Mouse (Mus musculus) lung, postnatal 0 days (tissue): ENCODE measurements around the gene Ovca2. TPM values are rescaled to one million over a fixed set of nuclear protein-coding genes. Genes with fewer than 3 reads are reported as not detected.
"Not testable (repeated sequence)": the region's sequence is repeated elsewhere in the genome, so short reads cannot be mapped to it uniquely, and the experiment has no call there.

Source experiments
- ATAC-seq: fragments of 200-750 bp; cut with Nextera tagmentation; 2 replicates; pipeline ENCODE4 v1.8.0; 2017; ENCODE audit warnings: moderate library complexity
- DNase-seq: peaks from one replicate; pipeline ENCODE4 v3.0.0-alpha.2; 2016; ENCODE audit warnings: low spot score
- H3K27ac ChIP-seq: fragments of 300-500 bp; sonication (generic); 2 replicates; pipeline ENCODE4 v1.5.1; 2014; ENCODE audit warnings: antibody characterized with exemption, mild to moderate bottlenecking, low read length, mixed read lengths
- H3K27me3 ChIP-seq: fragments of 300-500 bp; sonication (generic); replicated peaks from 2 replicates; pipeline ENCODE4 v1.6.1; 2014; ENCODE audit warnings: low read length, mixed read lengths; ENCODE audit not compliant: insufficient read depth
- H3K36me3 ChIP-seq: fragments of 300-500 bp; sonication (generic); 2 replicates; pipeline ENCODE4 v1.6.1; 2014; ENCODE audit warnings: low read length, mixed read lengths; ENCODE audit not compliant: insufficient read depth
- H3K4me1 ChIP-seq: fragments of 300-500 bp; sonication (generic); 2 replicates; pipeline ENCODE4 v1.6.1; 2014; ENCODE audit warnings: antibody characterized with exemption, low read depth, low read length, mixed read lengths; ENCODE audit not compliant: insufficient read depth
- H3K4me2 ChIP-seq: fragments of 300-500 bp; sonication (generic); replicated peaks from 2 replicates; pipeline ENCODE4 v1.6.1; 2014; ENCODE audit warnings: low read depth, mild to moderate bottlenecking, low read length, moderate library complexity, mixed read lengths
- H3K4me3 ChIP-seq: fragments of 300-500 bp; sonication (generic); 2 replicates; pipeline ENCODE4 v1.5.1; 2014; ENCODE audit warnings: low read depth, low read length
- H3K9ac ChIP-seq: fragments of 300-500 bp; sonication (generic); replicated peaks from 2 replicates; pipeline ENCODE4 v1.6.1; 2014; ENCODE audit warnings: low read depth, mild to moderate bottlenecking
- H3K9me3 ChIP-seq: fragments of 300-500 bp; sonication (generic); 2 replicates; pipeline ENCODE4 v1.6.1; 2016; ENCODE audit warnings: low read length, mixed read lengths
- CTCF ChIP-seq: IDR thresholded peaks from 2 replicates; pipeline ENCODE4 v1.5.1; 2016; ENCODE audit warnings: antibody characterized with exemption, mild to moderate bottlenecking
- EP300 ChIP-seq: IDR thresholded peaks from 2 replicates; pipeline ENCODE4 v1.6.1; 2016; ENCODE audit warnings: antibody characterized with exemption, mild to moderate bottlenecking, control low read depth
- WGBS: fragments of 180-500 bp; shearing (Covaris S2); extraction: QIAGEN DNeasy Blood & Tissue Kit; methylation state at CpG from one replicate; pipeline ENCODE4 v1.1.7; 2014; 5-methylcytosine and 5-hydroxymethylcytosine counted together
- polyA plus RNA-seq: library from polyadenylated mRNA; unstranded; fragments of >200 nt; fragmentation: Nextera tagmentation; extraction: Ambion mirVana; gene quantifications from 2 replicates; pipeline ENCODE4 v1.2.1, GENCODE M21; 2015

The Ovca2 gene
- polyA plus RNA-seq, 1 experiment from 2014 or later: 22.0 TPM

DNA sequence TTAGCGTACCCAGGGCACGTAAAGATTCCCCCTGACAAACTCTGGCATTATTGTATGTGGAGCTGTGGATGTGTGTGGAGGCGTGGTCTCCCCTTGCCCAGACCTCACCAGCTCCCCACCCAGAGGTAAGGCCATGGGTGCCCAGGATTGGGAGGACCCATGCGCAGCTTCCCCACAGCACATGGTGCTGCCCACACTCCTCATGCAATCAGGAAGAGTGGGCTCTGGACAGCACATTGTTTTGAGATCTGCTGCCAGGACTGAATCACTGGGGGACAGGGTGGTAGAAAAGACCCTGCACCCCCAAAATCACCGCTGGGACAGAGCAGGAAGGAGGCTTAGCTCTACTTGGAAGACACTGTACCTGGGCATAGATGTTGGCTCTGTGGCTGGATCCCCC lies 5.9 kb upstream of the Ovca2 start:
- Histone ChIP-seq H3K36me3 (no peaks in the 10 kb centered on the region), H3K27me3 (no peaks in the 10 kb centered on the region), H3K9ac (no peak overlapping the region), H3K9me3 (no peaks in the 10 kb centered on the region), H3K4me3 (no peak overlapping the region), H3K4me2 (no peak overlapping the region), H3K4me1 (peaks cover 2% of the 10 kb centered on the region; the same call in 1 of the 2 replicates), H3K27ac (no peak overlapping the region)
- 85% methylated on average over 5 of the region's 5 CpGs for WGBS
- ATAC-seq (no peak), DNase-seq (no peak)
- TF ChIP-seq CTCF: no peak
- no peak for TF ChIP-seq EP300

DNA sequence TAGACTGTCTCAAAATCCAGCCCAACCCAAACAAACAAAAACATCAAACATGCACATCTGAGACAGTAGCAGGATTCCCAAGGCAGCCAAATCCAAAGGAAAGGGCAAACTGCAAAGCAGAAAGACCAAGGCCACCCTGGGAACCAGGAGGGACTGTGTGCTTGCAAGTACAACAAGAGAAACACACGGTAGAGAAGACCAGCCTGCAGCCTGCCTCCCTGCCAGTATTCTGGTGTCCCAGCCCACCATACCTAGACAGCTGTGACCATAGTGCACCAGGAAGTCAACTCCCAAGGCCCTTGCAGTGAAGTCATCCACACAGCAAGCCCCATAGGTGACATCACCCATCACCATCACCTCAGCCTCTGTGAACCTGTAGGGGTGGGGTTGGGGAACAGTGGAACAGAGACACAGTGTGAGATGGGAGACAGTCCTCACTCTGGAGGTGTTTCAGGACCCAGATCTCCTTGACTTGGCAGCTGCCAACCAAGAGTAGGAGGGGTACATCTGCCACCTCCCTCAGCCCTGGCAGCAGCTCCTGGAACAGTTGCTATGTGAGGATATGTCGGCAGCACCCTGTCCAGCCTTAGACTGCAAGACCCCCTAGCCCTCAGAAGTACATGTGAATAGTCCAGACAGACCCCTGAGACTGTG lies 5.4 kb upstream of the Ovca2 start:
- no peak overlapping the region for H3K4me2 ChIP-seq
- H3K9me3 ChIP-seq: no peaks in the 10 kb centered on the region
- H3K27ac ChIP-seq: no peak overlapping the region
- no peaks in the 10 kb centered on the region for H3K27me3 ChIP-seq
- H3K4me1 ChIP-seq: no peaks in the 10 kb centered on the region
- H3K36me3 ChIP-seq: no peaks in the 10 kb centered on the region
- no peak overlapping the region for H3K9ac ChIP-seq
- ATAC-seq: no peak
- TF ChIP-seq CTCF: no peak
- no peak for TF ChIP-seq EP300
- 66% methylated on average over 2 of the region's 2 CpGs for WGBS
- no peak for DNase-seq
- H3K4me3 ChIP-seq: no peak overlapping the region

DNA sequence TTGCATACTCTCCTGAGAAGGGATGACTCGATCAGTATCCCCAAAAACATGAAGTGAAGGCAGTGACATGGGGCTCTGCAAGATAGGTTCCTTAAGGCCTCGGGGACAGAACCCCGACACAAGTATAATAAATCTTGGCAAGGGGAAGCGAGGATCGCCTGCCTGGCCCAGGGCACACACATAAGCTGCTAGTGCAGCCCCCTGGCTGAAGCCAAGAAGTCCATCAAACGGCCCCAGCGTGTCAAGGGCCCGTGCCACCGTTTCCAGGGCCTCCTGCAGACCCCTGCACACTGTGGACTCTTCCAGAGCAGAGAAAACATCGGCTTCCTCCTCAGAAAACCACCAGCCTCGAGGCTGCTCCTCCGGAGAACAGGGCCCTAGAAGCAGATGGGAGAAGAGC lies 624 bp downstream of the Ovca2 start:
- WGBS: 47% methylated on average over 12 of the region's 12 CpGs
- H3K36me3 ChIP-seq: no peaks in the 10 kb centered on the region
- H3K4me3 ChIP-seq: peak overlapping the region; percentile 56
- H3K9me3 ChIP-seq: no peaks in the 10 kb centered on the region
- peak overlapping the region; percentile 76 for H3K4me2 ChIP-seq
- peak overlapping the region; percentile 67 for H3K9ac ChIP-seq
- no peak for ATAC-seq
- peaks cover 13% of the 10 kb centered on the region for H3K4me1 ChIP-seq
- DNase-seq: no peak
- no peak for TF ChIP-seq EP300
- no peak for TF ChIP-seq CTCF
- H3K27me3 ChIP-seq: no peaks in the 10 kb centered on the region
- H3K27ac ChIP-seq: peak overlapping the region; percentile 78

DNA sequence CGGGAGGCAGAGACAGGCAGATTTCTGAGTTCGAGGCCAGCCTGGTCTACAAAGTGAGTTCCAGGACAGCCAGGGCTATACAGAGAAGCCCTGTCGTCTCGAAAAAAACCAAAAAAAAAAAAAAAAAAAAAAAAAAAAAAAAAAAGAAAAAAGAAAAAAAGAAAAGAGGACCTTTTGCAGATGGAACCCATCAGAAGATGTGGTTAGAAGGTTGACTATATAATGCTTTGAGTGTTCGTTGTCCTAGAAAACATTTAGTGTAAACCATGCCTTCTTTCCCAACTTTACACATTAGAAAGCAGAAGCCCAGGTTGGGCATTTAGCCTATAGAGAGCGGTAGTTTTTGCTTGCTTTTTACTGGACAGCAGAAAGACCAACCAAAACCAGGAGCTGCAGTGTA lies 4.1 kb downstream of the Ovca2 start:
- peaks cover 16% of the 10 kb centered on the region for H3K27me3 ChIP-seq
- not testable (repeated sequence) for H3K9ac ChIP-seq, H3K4me2 ChIP-seq, H3K4me3 ChIP-seq, DNase-seq, H3K9me3 ChIP-seq, ATAC-seq, H3K27ac ChIP-seq, H3K36me3 ChIP-seq
- H3K4me1 ChIP-seq: peaks cover 28% of the 10 kb centered on the region
- 66% methylated on average over 6 of the region's 6 CpGs for WGBS

DNA sequence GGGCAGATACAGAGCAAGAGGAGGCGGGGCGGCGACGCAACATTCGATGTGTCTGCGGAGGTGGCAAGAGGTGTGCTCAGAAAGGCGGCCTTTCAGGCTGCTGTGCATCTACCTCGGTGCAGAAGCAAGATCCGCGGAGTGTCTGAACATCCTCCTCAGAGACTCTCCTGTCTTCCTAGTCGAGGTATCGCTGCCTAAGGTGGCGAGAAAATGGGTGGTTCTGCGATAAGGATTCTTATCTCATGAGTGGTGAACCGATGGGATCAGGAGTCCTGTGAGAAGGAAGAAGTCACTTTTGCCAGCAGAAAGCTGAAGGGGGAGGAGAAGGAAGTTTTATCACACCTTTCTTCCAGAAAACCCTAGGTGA lies 4.9 kb downstream of the Ovca2 start:
- ATAC-seq (no peak), DNase-seq (no peak)
- WGBS: 2% methylated on average over 15 of the region's 15 CpGs
- peak overlapping the region; percentile 59 for H3K4me3 ChIP-seq
- 0 out of 2 replicates have a peak overlapping the region, but pooled peaks have one; percentile 5 for H3K9ac ChIP-seq
- no peaks in the 10 kb centered on the region for H3K36me3 ChIP-seq
- H3K4me2 ChIP-seq: peak overlapping the region; percentile 72
- peaks cover 18% of the 10 kb centered on the region for H3K27me3 ChIP-seq
- TF ChIP-seq EP300 (no peak), CTCF (no peak)
- no peaks in the 10 kb centered on the region for H3K9me3 ChIP-seq
- peaks cover 28% of the 10 kb centered on the region for H3K4me1 ChIP-seq
- peak overlapping the region; percentile 9; the same call in 1 of the 2 replicates for H3K27ac ChIP-seq

DNA sequence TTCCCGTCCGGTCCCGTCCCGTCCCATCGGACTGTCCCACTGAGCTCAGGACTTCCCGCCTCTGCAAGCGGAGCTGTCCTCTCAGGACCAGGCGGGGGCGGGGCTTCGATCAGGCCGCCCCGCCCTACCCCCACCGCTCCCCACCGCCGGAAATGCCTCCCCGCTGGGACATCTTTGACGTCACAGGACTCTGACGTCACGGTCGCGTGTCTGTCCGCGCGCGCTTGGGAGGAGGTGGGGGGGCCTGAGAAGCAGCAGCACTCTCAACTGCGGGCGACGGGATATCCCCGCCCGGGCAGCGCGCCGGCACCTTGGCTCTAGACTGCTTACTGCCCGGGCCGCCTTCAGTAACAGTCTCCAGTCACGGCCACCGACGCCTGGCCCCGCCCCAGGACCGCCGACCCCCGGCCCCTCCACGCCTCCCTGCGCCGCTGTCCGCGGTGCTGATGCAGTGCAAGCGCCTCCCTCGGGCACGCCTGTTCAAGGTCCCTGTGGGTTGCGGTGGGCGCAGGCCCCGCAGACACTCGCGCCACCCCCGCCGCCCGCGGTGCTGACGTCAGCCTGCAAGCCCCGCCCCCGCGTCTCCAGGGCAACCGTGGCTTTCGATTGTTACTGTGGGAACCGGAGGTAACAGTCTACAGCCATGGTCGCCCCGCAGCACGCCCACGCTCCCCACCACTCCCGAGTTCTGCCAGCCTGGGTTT lies 5.4 kb downstream of the Ovca2 start:
- no peaks in the 10 kb centered on the region for H3K9me3 ChIP-seq
- H3K36me3 ChIP-seq: no peaks in the 10 kb centered on the region
- H3K27ac ChIP-seq: peak overlapping the region; percentile 9; the same call in 1 of the 2 replicates
- 0 out of 2 replicates have a peak overlapping the region, but pooled peaks have one; percentile 5 for H3K9ac ChIP-seq
- DNase-seq (peak; percentile 86), ATAC-seq (peak; percentile 72)
- TF ChIP-seq CTCF: no peak
- TF ChIP-seq EP300: no peak
- peaks cover 28% of the 10 kb centered on the region for H3K4me1 ChIP-seq
- H3K4me2 ChIP-seq: peak overlapping the region; percentile 72
- peaks cover 21% of the 10 kb centered on the region for H3K27me3 ChIP-seq
- WGBS: under 1% methylated on average over 55 of the region's 71 CpGs
- H3K4me3 ChIP-seq: peak overlapping the region; percentile 59
